Mouse (Mus musculus) kidney, postnatal 14 days (tissue): ENCODE results near the gene Ptprm.

ENCODE experiments used
- DNase-seq: peaks from one replicate; pipeline ENCODE4 v3.0.0; 2022; ENCODE audit warnings: mixed read lengths

Ptprm gene

DNA sequence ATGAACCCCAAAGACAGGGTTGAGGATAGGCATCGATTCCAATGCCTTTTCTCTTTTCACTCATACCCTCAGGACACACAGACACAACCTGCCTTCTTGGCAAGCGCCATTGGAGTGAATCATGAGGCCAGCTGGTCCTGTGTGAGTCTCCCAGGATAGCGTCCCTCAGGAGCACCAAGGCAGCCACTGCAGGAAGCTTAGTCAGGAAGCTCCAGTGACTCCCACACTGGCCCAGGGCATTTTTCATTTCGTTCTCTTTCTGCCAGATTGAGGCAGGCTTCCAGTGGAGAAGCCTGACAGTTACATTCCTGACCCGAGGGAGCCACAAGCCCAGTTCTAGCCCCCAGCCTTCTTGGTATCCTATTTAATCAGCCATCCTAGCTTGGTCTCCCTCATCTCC lies 393.3 kb downstream of the Ptprm start:
- no peak for DNase-seq

- DNase-seq = no peak
These were observed 393.7 kb downstream of the Ptprm start for GRCm38 (mm10) chr17:66960557-66960956.

DNA sequence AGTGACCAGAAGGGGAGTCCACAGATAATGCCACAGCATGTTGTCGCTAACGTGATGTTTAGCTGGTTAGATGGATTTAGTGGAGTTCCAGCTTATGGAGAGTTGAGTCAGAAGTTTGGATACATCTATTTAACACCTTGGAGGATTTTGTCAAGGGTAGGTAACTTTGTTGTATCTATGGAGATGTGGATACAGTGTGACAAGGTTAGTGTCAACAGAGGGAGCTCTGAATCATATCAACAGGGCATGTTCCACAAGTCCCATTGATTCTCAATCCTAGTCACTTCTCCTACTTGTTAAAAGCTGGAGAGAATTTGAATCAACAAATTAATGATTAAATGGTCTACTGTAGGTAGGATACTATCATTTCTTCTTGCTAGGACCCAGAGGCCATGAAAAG lies 394.4 kb downstream of the Ptprm start:
- DNase-seq = no peak

DNA sequence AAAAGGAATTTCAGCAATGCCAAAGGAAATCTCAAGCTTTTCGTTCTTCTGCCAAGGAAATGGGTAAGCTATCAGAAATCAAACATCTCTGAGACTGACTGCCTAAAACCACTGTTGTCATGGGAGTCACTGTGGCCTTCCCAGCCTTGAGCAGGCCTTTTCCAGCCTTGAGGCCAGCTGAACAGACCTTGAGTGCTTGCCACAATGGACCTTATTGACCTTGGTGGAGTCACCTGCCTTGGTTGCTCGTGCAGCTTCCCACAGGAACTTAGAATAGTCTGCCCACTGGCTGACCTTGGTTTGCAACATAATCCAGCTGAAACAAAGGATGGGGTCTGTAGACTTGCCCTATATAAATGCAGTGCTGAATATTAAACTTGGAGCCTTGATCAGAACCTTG lies 395.5 kb downstream of the Ptprm start:
- DNase-seq = no peak

DNA sequence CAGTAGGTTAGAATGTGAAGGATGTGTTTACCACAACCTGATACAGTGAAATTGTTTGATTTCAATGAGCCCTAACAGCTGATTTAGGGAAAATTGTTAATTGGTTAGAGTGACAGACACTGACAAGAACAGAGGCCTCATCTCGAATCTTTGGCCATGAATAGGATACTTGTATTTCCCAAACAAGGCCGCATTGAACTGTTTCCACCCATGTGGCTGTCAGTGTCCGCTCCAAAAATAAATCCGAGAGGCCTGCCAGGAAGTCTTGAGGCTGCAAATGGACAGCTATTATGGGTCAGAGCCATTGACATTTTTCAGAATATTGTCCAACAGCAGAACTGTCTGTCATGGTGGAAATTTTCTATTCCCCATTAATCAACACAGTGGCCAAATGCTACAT lies 409.8 kb downstream of the Ptprm start:
- DNase-seq = no peak

DNA sequence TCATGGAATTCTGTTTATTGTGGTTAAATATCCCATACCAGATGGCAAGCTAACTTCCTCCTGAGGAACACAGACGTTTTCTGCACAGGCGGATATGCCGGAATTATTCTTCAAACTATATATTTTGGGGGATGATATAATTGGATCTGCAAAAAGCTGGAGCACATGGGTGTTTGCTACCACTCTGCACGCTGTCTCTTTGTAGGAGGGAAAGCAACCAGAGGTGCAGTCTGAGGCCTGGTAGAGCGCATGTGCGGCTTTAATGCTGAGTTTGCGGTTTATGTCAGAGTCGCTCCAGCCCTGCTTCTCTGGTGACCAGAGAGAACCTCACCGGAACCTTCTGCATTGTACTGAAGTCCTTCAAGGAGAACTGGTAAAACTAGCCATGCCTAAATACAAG lies 410.7 kb downstream of the Ptprm start:
- no peak for DNase-seq

DNA sequence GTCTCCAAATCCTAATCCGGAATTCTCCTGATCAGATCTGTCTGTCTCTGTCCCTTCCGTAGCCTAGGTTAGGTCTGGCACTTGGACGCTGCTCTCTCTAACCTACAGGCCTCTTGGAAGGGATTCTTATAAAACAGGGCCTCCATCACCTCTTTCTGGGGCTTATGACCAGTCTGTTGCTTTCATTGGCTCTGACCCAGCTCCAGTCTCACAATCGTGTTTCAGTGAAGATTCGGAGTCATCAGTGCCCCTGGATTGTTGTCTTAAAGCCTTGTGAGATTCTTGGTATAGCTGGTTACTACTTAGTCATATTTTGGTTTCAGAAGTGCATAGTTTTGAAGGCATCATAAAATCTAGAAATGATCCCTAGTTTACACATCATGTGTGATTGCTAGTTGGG lies 428.6 kb downstream of the Ptprm start:
- DNase-seq = no peak

DNA sequence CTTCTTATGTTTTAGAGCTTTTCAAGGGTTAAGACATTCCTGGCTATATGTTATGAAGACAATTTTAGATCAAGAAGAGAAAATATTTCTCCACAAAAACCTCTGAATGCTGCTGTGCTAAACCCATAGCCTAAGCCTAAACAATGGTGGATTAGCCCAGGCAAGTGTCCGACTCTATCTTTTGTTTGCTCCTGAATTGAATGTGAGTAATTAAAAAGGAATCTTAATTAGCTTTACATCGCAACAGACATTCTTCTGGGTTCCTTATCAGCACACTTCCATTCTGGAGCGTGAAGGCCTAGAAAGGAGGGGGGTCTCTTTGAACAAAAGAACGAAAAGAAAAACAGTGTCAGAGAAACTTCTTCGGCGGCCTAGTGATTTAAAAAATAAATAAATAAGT lies 439.6 kb downstream of the Ptprm start:
- no peak for DNase-seq

- DNase-seq = no peak
These were observed 441.7 kb downstream of the Ptprm start for GRCm38 (mm10) chr17:66912533-66912932.

GRCm38 (mm10) chr17:66912120-66912519 lies 442.1 kb downstream of the Ptprm start:
- DNase-seq = no peak

DNA sequence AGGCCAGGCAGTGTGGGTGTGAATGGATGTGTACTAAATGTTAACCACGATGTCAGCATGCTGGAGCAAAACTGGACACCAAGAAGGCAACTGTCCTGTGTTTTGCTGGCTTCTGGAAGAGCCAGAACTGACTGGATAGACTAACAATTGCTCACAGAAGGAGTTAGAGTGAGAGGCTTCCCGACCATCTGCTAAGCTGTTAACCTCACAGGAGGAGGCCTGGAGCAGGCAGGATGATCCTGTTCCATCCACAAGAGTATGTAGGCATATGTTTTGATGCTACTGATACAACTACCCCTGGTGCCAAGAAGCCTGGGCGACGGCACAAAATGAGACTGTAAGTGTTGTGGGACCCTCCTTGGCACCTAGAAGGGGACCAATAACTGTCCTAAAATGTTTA lies 444.4 kb downstream of the Ptprm start:
- no peak for DNase-seq

- no peak for DNase-seq
These were observed 445.3 kb downstream of the Ptprm start for GRCm38 (mm10) chr17:66908921-66909320.

DNA sequence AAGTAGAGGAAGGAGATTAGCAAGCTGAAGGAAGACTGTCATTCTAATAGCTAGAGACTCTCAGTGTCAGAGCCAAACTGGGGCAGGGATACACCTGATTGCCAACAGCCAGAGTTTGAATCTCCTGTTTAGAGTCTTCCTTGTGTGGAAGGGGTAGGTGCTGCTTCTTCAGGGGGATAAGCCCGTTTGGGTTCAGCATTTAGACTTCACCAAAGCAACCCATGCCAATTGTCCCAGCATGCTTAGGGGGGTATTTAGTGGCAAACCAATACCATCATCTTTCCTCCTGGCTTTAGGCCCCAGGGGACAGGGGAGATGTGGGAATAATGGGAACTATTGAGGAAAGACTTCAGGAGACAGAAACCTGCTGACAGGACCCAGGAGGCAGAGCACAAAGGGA lies 460.1 kb downstream of the Ptprm start:
- DNase-seq = no peak

DNA sequence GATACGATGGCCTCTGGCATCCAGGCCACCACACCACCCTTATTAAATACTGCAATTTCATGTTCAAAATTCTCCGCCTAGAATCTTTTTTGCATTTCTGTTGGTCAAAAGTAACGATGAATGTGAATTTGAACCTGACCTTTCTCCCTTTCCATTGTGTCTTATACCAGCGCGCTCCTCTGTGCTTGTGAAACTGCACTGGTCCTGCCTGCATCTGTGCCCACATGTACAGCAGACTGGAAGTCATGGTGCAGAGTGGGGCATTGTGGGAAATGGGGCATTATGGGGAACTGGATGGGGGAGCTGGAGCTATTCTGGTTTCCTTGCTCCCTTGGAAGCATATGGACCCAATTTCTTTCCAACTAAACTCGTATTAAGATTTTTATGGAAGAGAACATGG lies 462.3 kb downstream of the Ptprm start:
- DNase-seq = no peak

DNA sequence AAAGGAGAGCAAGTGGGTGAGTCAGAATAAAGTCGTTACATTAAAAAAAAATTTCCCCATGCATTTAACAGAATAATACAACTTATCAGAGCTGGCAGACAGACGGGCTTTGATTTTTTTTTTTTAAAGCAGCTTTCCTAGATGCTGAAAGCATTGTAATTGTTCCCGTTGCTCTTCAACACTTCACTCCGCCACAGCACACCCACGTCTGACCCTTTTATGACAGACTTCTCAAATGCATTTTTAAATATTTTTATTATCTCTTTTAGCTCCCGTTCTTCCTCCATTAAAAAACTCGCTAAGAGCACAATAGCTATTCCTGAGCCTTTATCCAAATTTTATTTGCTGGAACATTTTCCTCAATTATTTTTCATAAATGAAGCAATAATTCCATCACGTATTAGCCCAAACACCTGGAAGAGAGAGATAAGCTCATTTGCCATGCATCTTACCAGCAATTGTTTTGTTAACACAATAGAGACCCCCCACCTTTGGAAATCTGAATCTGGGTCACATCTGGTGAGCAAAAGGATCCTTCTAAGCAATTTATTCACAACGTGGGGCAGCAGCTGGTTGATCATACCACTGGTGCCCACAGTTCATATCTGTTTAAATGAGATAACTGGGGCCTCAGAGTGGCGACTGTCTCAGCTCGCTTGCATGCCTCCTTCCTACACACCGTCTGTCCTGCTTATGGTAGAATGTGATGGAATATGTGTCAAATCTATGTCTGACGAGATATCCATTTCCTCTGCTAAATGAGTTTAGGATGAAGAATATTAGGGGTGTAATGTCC lies 463.0 kb downstream of the Ptprm start:
- DNase-seq = no peak

DNA sequence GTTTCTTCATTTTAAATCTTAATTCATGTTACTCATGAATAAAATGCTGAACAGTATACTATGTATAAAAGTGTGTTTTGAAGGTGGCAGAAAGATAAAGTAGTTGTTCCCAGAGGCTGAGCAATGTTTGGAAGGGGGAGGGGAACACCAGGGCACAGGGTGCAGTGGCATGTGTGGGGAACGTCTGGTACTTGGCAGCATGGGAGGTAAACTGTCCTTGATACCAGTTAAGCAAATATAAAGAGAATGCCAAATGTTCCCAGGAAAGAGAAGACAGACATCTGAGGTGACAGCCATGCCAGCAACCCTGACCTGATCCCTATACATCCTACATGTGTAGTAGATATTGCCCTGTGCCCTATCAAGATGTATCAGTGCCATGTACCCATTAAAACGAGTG lies 472.0 kb downstream of the Ptprm start:
- DNase-seq = no peak

DNA sequence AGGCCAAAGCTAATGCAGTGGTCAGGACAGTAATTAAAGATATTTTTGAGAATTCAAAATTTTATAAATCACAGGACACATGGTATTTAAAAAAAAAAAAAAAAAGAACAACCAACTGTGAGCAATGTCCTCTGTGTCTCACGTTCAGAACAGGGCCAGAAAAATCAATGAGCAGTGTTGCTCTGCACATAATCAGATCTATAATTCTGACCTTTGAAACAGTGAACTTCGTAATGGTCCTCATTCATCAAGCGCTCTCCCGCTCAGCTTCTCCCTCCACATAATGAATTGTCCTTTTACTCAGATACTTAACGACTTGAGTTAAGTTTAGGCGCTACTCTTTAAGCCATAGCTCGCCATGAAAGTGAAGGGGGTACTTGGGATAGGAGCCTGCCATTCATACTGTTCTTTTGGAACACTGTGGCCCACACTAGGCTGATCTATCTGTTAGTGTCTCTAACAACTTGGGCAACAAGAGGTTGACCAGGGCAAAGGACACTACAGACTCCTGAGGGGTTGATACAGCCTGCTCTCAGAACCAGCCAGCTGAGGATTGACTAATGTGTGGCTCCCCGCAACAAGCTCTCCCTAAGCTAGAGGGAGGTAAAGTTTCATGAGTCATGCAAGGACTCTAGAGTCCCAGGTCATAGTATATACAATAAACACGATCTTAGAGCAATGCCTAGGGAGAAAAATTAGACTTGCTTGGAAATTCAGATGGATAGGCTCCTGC lies 473.1 kb downstream of the Ptprm start:
- no peak for DNase-seq

GRCm38 (mm10) chr17:66879151-66879550 lies 475.1 kb downstream of the Ptprm start:
- DNase-seq = no peak

- peak; percentile 49 for DNase-seq
These were observed 476.7 kb downstream of the Ptprm start for GRCm38 (mm10) chr17:66877582-66877981.

DNA sequence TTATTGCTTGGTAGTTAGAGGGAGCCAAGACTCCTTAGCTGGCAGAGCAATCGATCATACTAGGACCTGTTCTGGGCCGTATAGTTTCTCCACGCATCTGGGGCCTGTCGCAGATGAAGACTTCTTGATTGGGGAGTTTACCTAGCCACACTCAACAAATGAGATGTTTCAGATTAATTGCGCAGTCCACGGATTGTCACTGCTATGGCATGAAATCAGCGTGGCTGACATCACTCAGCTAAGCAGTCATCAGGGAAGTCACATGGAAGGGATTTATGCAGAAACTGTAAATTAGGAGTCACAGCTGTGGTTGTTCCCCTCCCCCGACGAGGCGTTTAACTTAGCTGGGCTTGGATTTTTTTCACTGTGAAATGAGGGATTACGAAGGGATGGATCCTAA lies 479.4 kb downstream of the Ptprm start:
- no peak for DNase-seq

GRCm38 (mm10) chr17:66871396-66871795 lies 482.9 kb downstream of the Ptprm start:
- no peak for DNase-seq

DNA sequence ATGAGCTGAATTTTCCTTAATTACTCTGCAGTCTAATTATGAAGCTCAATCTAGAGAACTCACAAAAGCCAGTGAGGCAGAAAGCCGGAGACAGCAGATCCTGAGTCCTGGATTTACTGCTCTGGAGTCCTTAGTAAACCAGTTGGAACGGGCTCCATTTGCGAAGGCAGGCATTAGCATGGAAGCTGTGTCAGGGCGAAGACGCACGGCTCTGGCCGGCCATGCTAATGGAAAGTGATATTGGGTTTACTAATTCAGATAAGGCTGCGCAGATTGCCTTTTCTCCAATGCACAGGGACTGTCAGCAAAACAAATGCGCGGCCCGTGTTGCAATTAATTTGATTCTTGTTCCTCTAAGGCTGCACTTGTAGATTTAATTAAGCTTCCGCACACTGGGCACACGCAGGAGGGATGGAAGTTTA lies 484.7 kb downstream of the Ptprm start:
- DNase-seq = no peak

- DNase-seq = no peak
These were observed 489.8 kb downstream of the Ptprm start for GRCm38 (mm10) chr17:66864441-66864840.

DNA sequence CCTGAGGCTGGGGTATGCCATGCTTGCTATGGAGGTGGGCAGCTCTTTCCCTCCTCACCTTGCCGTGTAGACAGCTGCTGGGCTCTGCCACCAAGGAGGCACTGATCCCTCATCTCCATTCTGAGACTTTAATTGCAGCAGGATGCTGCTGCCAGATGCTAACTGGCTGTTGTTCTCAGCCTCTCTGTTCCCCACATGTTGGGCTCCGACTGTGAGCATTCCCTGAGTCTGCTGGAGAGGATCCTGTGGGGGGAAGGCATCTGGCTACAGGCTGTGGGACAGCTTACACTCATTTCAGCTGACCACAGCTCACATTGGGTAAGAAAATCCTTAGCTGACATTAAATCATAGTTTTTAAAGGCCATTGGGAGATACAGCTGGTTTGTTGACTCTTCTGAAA lies 492.7 kb downstream of the Ptprm start:
- DNase-seq = no peak

- DNase-seq = no peak
These were observed 495.5 kb downstream of the Ptprm start for GRCm38 (mm10) chr17:66858757-66859156.
